Mouse (Mus musculus) intestine, embryonic 16.5 days (tissue): ENCODE results near the gene Gm43738. TPM values are rescaled to one million over a fixed set of nuclear protein-coding genes. Genes with fewer than 3 reads are reported as not detected.
A peak's percentile ranks its signal among the peaks of the same experiment; 100 is the strongest.

ENCODE experiments used
- ATAC-seq: fragments of 200-750 bp; cut with Nextera tagmentation; 2 replicates; pipeline ENCODE4 v1.8.0; 2017; ENCODE audit warnings: moderate TSS enrichment, moderate library complexity
- H3K27ac ChIP-seq: fragments of 300-500 bp; sonication (generic); 2 replicates; pipeline ENCODE4 v1.5.1; 2014; ENCODE audit warnings: mild to moderate bottlenecking, low read length
- H3K27me3 ChIP-seq: fragments of 300-500 bp; sonication (generic); replicated peaks from 2 replicates; pipeline ENCODE4 v1.6.1; 2014; ENCODE audit warnings: low read length, control low read depth, mixed read lengths; ENCODE audit not compliant: control insufficient read depth, insufficient read depth
- H3K36me3 ChIP-seq: fragments of 300-500 bp; sonication (generic); 2 replicates; pipeline ENCODE4 v1.6.1; 2014; ENCODE audit warnings: low read length, control low read depth; ENCODE audit not compliant: control insufficient read depth, insufficient read depth
- H3K4me1 ChIP-seq: fragments of 300-500 bp; sonication (generic); 2 replicates; pipeline ENCODE4 v1.6.1; 2014; ENCODE audit warnings: low read length, control low read depth, mixed read lengths; ENCODE audit not compliant: control insufficient read depth, insufficient read depth
- H3K4me2 ChIP-seq: fragments of 300-500 bp; sonication (generic); 2 replicates; pipeline ENCODE4 v1.6.1; 2014; ENCODE audit warnings: low read depth, low read length, control low read depth
- H3K4me3 ChIP-seq: fragments of 300-500 bp; sonication (generic); 2 replicates; pipeline ENCODE4 v1.5.1; 2014; ENCODE audit warnings: mild to moderate bottlenecking, low read length
- H3K9ac ChIP-seq: fragments of 300-500 bp; sonication (generic); 2 replicates; pipeline ENCODE4 v1.6.1; 2014; ENCODE audit warnings: low read depth, low read length
- H3K9me3 ChIP-seq: fragments of 300-500 bp; sonication (generic); 2 replicates; pipeline ENCODE4 v1.6.1; 2016; ENCODE audit warnings: low read length, control low read depth; ENCODE audit not compliant: control insufficient read depth
- WGBS: fragments of 180-500 bp; shearing (Covaris S2); extraction: QIAGEN DNeasy Blood & Tissue Kit; methylation state at CpG from one replicate; pipeline ENCODE4 v1.1.7; 2014; 5-methylcytosine and 5-hydroxymethylcytosine counted together
- polyA plus RNA-seq: library from polyadenylated mRNA; unstranded; fragments of >200 nt; fragmentation: Nextera tagmentation; extraction: Ambion mirVana; gene quantifications from 2 replicates; pipeline ENCODE4 v1.2.1, GENCODE M21; 2015

The Gm43738 gene
- polyA plus RNA-seq, 1 experiment from 2014 or later, result not detected

GRCm38 (mm10) chr3:89133063-89133450 lies 32.2 kb upstream of the Gm43738 start:
- no peak overlapping the region for H3K4me3 ChIP-seq
- ATAC-seq, result no peak
- H3K9me3 ChIP-seq, result no peaks in the 10 kb centered on the region
- 69% methylated on average over 7 of the region's 7 CpGs for WGBS
- no peaks in the 10 kb centered on the region for H3K36me3 ChIP-seq
- peak overlapping the region; percentile 69 for H3K9ac ChIP-seq
- H3K27me3 ChIP-seq, result no peaks in the 10 kb centered on the region
- H3K4me1 ChIP-seq, result peaks cover 19% of the 10 kb centered on the region
- H3K27ac ChIP-seq, result peak overlapping the region; percentile 96
- H3K4me2 ChIP-seq, result peak overlapping the region; percentile 19; the same call in 1 of the 2 replicates

- peaks cover 19% of the 10 kb centered on the region for H3K4me1 ChIP-seq
- no peaks in the 10 kb centered on the region for H3K27me3 ChIP-seq
- H3K4me2 ChIP-seq, result peak overlapping the region; percentile 69
- ATAC-seq, result peak; percentile 29
- peak overlapping the region; percentile 69 for H3K9ac ChIP-seq
- 16% methylated on average over 30 of the region's 30 CpGs for WGBS
- no peaks in the 10 kb centered on the region for H3K36me3 ChIP-seq
- peak overlapping the region; percentile 44 for H3K4me3 ChIP-seq
- H3K9me3 ChIP-seq, result no peaks in the 10 kb centered on the region
- H3K27ac ChIP-seq, result peak overlapping the region; percentile 96
Measured at GRCm38 (mm10) chr3:89132285-89133062, 31.6 kb upstream of the Gm43738 start.

- H3K4me2 ChIP-seq, result peak overlapping the region; percentile 69
- no peaks in the 10 kb centered on the region for H3K27me3 ChIP-seq
- H3K4me1 ChIP-seq, result peaks cover 19% of the 10 kb centered on the region
- H3K36me3 ChIP-seq, result no peaks in the 10 kb centered on the region
- no peak overlapping the region for H3K27ac ChIP-seq
- no peak for ATAC-seq
- H3K9me3 ChIP-seq, result no peaks in the 10 kb centered on the region
- H3K4me3 ChIP-seq, result no peak overlapping the region; the same call in 1 of the 2 replicates
- 39% methylated on average over 4 of the region's 4 CpGs for WGBS
- H3K9ac ChIP-seq, result peak overlapping the region; percentile 69
Measured at GRCm38 (mm10) chr3:89131816-89132215, 30.9 kb upstream of the Gm43738 start.

- Histone ChIP-seq H3K9ac (no peak overlapping the region), H3K4me1 (peaks cover 19% of the 10 kb centered on the region), H3K4me2 (no peak overlapping the region), H3K27me3 (no peaks in the 10 kb centered on the region), H3K4me3 (no peak overlapping the region), H3K27ac (no peak overlapping the region), H3K9me3 (no peaks in the 10 kb centered on the region), H3K36me3 (no peaks in the 10 kb centered on the region)
- no peak for ATAC-seq
- WGBS, result 85% methylated on average over 3 of the region's 3 CpGs
Measured at GRCm38 (mm10) chr3:89129908-89130307, 29.0 kb upstream of the Gm43738 start.

GRCm38 (mm10) chr3:89125981-89126380 lies 25.1 kb upstream of the Gm43738 start:
- Histone ChIP-seq H3K36me3 (no peaks in the 10 kb centered on the region), H3K27ac (no peak overlapping the region), H3K4me1 (no peaks in the 10 kb centered on the region), H3K4me2 (no peak overlapping the region), H3K27me3 (no peaks in the 10 kb centered on the region), H3K9me3 (no peaks in the 10 kb centered on the region), H3K9ac (no peak overlapping the region), H3K4me3 (no peak overlapping the region)
- no peak for ATAC-seq
- 91% methylated on average over 3 of the region's 3 CpGs for WGBS

- H3K4me1 ChIP-seq, result no peaks in the 10 kb centered on the region
- 70% methylated on average over 3 of the region's 3 CpGs for WGBS
- no peak overlapping the region for H3K27ac ChIP-seq
- H3K4me2 ChIP-seq, result no peak overlapping the region
- ATAC-seq, result no peak
- H3K36me3 ChIP-seq, result no peaks in the 10 kb centered on the region
- H3K9me3 ChIP-seq, result no peaks in the 10 kb centered on the region
- H3K9ac ChIP-seq, result no peak overlapping the region
- no peaks in the 10 kb centered on the region for H3K27me3 ChIP-seq
- H3K4me3 ChIP-seq, result no peak overlapping the region
Measured at GRCm38 (mm10) chr3:89124241-89124640, 23.3 kb upstream of the Gm43738 start.

- Histone ChIP-seq H3K4me3 (no peak overlapping the region), H3K4me2 (no peak overlapping the region), H3K9ac (no peak overlapping the region), H3K27ac (no peak overlapping the region), H3K9me3 (no peaks in the 10 kb centered on the region), H3K4me1 (no peaks in the 10 kb centered on the region), H3K36me3 (no peaks in the 10 kb centered on the region), H3K27me3 (no peaks in the 10 kb centered on the region)
- 73% methylated on average over 2 of the region's 2 CpGs for WGBS
- ATAC-seq, result no peak
Measured at GRCm38 (mm10) chr3:89123313-89123712, 22.4 kb upstream of the Gm43738 start.

- ATAC-seq, result peak; percentile 45; the same call in 1 of the 2 replicates
- H3K9me3 ChIP-seq, result no peaks in the 10 kb centered on the region
- H3K4me2 ChIP-seq, result no peak overlapping the region
- no peaks in the 10 kb centered on the region for H3K36me3 ChIP-seq
- no peak overlapping the region for H3K4me3 ChIP-seq
- H3K27me3 ChIP-seq, result no peaks in the 10 kb centered on the region
- H3K9ac ChIP-seq, result no peak overlapping the region
- WGBS, result 10% methylated on average over 2 of the region's 2 CpGs
- no peak overlapping the region for H3K27ac ChIP-seq
- no peaks in the 10 kb centered on the region for H3K4me1 ChIP-seq
Measured at GRCm38 (mm10) chr3:89115522-89115921, 14.6 kb upstream of the Gm43738 start.

- peak overlapping the region; percentile 77 for H3K27ac ChIP-seq
- 62% methylated on average over 4 of the region's 4 CpGs for WGBS
Measured at GRCm38 (mm10) chr3:89113058-89113457, 12.2 kb upstream of the Gm43738 start.

More at GRCm38 (mm10) chr3:89113058-89113457, 12.2 kb upstream of the Gm43738 start:
- peak; percentile 91 for ATAC-seq
- H3K9me3 ChIP-seq, result no peaks in the 10 kb centered on the region
- H3K4me1 ChIP-seq, result no peaks in the 10 kb centered on the region
- no peak overlapping the region for H3K4me3 ChIP-seq
- H3K9ac ChIP-seq, result no peak overlapping the region
- no peaks in the 10 kb centered on the region for H3K36me3 ChIP-seq
- no peak overlapping the region for H3K4me2 ChIP-seq
- H3K27me3 ChIP-seq, result no peaks in the 10 kb centered on the region
